Mouse (Mus musculus): ENCODE measurements at regions not wholly inside any gene's neighbourhood (a gene's known extent, or its start where the extent isn't known, plus 50 kb on each side); places are given as distances from the start of the nearest gene placed in this dataset.

DNA sequence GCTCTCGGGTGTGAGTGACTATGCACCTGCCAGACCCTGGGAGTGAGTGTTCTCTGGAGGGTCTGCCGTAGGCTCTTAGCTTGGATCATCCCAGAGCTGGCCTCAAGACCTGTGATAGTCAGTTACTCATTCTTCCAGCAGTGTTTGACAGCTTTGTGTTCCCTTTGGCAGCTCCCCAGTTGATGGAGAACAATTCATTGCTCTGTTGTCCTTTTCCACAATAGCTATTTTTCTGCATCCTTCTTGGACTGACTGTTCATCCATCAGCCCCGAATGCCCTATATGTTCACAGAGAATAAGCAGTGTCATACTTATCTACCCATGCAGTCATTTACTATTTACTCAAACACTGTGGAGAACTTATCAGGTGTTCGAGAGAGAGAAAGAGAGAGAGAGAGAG lies 1368.5 kb downstream of the Gsdmc2 start:
- TF ChIP-seq CTCF (IDR thresholded peaks at IDR 0.05; ENCODE audit: borderline replicate concordance, insufficient read depth, low read depth, low read length), result no peak
- TF ChIP-seq POLR2A (IDR thresholded peaks at IDR 0.05; ENCODE audit: borderline replicate concordance, insufficient read depth, low read length), result no peak

All from cerebellum, adult 2 months (tissue).